Mouse (Mus musculus): Measurements from ENCODE around the gene Dusp5. TPM values are rescaled to one million over a fixed set of nuclear protein-coding genes. Genes with fewer than 3 reads are reported as not detected.

Dusp5 gene
- polyA plus RNA-seq, 1 experiment from 2014 or later, result 14.1 TPM

GRCm38 (mm10) chr19:53489187-53489586 is 39.7 kb upstream of the Dusp5 start:
- no peak overlapping the region for H3K4me3 ChIP-seq (ENCODE audit: low read depth, low read length)
- no peaks in the 10 kb centered on the region for H3K4me1 ChIP-seq (replicated peaks; ENCODE audit: control insufficient read depth, insufficient read depth)
- no peak overlapping the region for H3K27ac ChIP-seq (replicated peaks)
- ATAC-seq (ENCODE audit: low FRiP score, low TSS enrichment) (no peak), DNase-seq (ENCODE audit: low spot score) (no peak)
- H3K36me3 ChIP-seq (ENCODE audit: control insufficient read depth, insufficient read depth, low read length), result no peaks in the 10 kb centered on the region
- 80% methylated on average over 12 of the region's 12 CpGs for WGBS
- H3K4me2 ChIP-seq (replicated peaks; ENCODE audit: low read depth), result no peak overlapping the region
- TF ChIP-seq CTCF (IDR thresholded peaks at IDR 0.05; ENCODE audit: low read depth) (no peak), EP300 (optimal IDR thresholded peaks at IDR 0.05) (no peak)
- H3K27me3 ChIP-seq (ENCODE audit: control insufficient read depth, insufficient read depth, low read length), result no peaks in the 10 kb centered on the region
- no peaks in the 10 kb centered on the region for H3K9me3 ChIP-seq (ENCODE audit: control insufficient read depth, low read length)
- H3K9ac ChIP-seq (ENCODE audit: low read length), result no peak overlapping the region

DNA sequence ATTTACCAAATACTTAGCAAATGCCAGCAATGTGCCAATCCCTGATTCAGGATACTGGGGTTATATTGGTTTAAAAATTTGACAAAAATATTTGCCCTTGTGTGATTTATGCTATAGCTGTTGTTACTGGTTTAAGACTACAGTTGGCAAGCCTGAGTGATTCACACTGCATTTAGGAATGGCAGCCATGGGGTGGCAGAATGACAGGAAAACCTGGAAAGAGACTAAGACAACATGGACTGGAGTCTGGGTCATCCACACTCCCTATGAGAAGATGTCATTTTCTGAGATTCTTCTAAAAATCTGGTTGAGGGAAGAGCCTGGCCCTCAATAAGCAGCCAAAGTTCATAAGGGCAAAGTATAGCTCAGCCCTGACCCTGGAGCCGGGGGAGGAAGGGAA is 39.0 kb upstream of the Dusp5 start:
- TF ChIP-seq CTCF (IDR thresholded peaks at IDR 0.05; ENCODE audit: low read depth) (no peak), EP300 (optimal IDR thresholded peaks at IDR 0.05) (no peak)
- no peaks in the 10 kb centered on the region for H3K4me1 ChIP-seq (replicated peaks; ENCODE audit: control insufficient read depth, insufficient read depth)
- H3K4me3 ChIP-seq (ENCODE audit: low read depth, low read length), result no peak overlapping the region
- no peak for ATAC-seq (ENCODE audit: low FRiP score, low TSS enrichment)
- DNase-seq (ENCODE audit: low spot score), result no peak
- no peaks in the 10 kb centered on the region for H3K9me3 ChIP-seq (ENCODE audit: control insufficient read depth, low read length)
- H3K4me2 ChIP-seq (replicated peaks; ENCODE audit: low read depth), result no peak overlapping the region
- no peaks in the 10 kb centered on the region for H3K36me3 ChIP-seq (ENCODE audit: control insufficient read depth, insufficient read depth, low read length)
- WGBS, result 89% methylated on average over 1 of the region's 1 CpGs
- H3K27ac ChIP-seq (replicated peaks), result no peak overlapping the region
- no peak overlapping the region for H3K9ac ChIP-seq (ENCODE audit: low read length)
- no peaks in the 10 kb centered on the region for H3K27me3 ChIP-seq (ENCODE audit: control insufficient read depth, insufficient read depth, low read length)

GRCm38 (mm10) chr19:53490898-53491297 is 38.0 kb upstream of the Dusp5 start:
- Histone ChIP-seq H3K4me2 (replicated peaks; ENCODE audit: low read depth) (no peak overlapping the region), H3K4me3 (ENCODE audit: low read depth, low read length) (no peak overlapping the region), H3K27me3 (ENCODE audit: control insufficient read depth, insufficient read depth, low read length) (no peaks in the 10 kb centered on the region), H3K9ac (ENCODE audit: low read length) (no peak overlapping the region), H3K36me3 (ENCODE audit: control insufficient read depth, insufficient read depth, low read length) (no peaks in the 10 kb centered on the region), H3K27ac (replicated peaks) (no peak overlapping the region), H3K4me1 (replicated peaks; ENCODE audit: control insufficient read depth, insufficient read depth) (no peaks in the 10 kb centered on the region), H3K9me3 (ENCODE audit: control insufficient read depth, low read length) (no peaks in the 10 kb centered on the region)
- TF ChIP-seq EP300 (optimal IDR thresholded peaks at IDR 0.05) (no peak), CTCF (IDR thresholded peaks at IDR 0.05; ENCODE audit: low read depth) (no peak)
- 64% methylated on average over 8 of the region's 8 CpGs for WGBS
- DNase-seq (ENCODE audit: low spot score) (no peak), ATAC-seq (ENCODE audit: low FRiP score, low TSS enrichment) (peak; percentile 82)

DNA sequence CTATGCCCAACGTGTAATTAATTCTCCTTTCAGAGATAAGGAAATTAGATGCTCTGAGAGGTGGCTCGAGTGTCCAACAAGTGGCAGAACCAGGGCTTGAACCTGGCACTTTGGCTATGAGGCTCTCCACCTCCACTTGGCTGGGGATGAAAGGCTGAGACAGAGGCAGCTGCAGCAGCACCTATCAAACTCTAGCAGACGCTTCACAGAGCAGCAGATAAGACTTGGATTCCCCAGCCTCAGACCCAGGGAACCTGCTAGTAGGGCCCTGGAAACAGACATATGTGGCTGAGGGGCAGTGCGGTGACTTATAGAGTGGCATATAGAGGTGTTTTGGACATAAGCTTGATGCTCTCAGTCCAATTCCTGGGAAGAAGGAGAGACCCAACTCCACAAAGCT is 36.4 kb upstream of the Dusp5 start:
- H3K9me3 ChIP-seq (ENCODE audit: control insufficient read depth, low read length), result no peaks in the 10 kb centered on the region
- H3K36me3 ChIP-seq (ENCODE audit: control insufficient read depth, insufficient read depth, low read length), result no peaks in the 10 kb centered on the region
- H3K4me1 ChIP-seq (replicated peaks; ENCODE audit: control insufficient read depth, insufficient read depth), result no peaks in the 10 kb centered on the region
- no peaks in the 10 kb centered on the region for H3K27me3 ChIP-seq (ENCODE audit: control insufficient read depth, insufficient read depth, low read length)
- ATAC-seq (ENCODE audit: low FRiP score, low TSS enrichment) (no peak), DNase-seq (ENCODE audit: low spot score) (no peak)
- no peak overlapping the region for H3K27ac ChIP-seq (replicated peaks)
- 81% methylated on average over 4 of the region's 4 CpGs for WGBS
- H3K9ac ChIP-seq (ENCODE audit: low read length), result no peak overlapping the region
- H3K4me3 ChIP-seq (ENCODE audit: low read depth, low read length), result no peak overlapping the region
- no peak for TF ChIP-seq EP300 (optimal IDR thresholded peaks at IDR 0.05)
- no peak for TF ChIP-seq CTCF (IDR thresholded peaks at IDR 0.05; ENCODE audit: low read depth)
- no peak overlapping the region for H3K4me2 ChIP-seq (replicated peaks; ENCODE audit: low read depth)

DNA sequence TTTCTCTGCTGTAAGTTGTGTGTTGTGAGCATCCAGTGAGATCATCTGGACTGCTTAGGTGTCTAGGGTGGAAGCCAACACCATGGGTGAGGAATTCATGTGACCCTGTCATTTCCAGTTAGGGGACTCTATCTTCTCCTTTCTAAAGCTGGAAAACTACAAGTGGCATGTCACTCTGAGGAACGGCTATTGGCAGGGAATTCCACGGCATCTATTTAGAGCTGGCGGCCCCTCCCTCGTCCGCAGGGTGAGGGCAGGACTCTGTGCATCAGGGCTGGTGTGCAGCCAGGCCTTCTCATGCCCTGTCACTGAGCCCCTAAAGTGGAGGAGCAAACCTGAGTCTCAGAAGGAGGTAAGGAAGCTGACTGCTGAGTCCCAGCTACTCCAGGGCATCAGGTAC is 35.0 kb upstream of the Dusp5 start:
- Histone ChIP-seq H3K4me1 (replicated peaks; ENCODE audit: control insufficient read depth, insufficient read depth) (no peaks in the 10 kb centered on the region), H3K27ac (replicated peaks) (no peak overlapping the region), H3K4me2 (replicated peaks; ENCODE audit: low read depth) (no peak overlapping the region), H3K9ac (ENCODE audit: low read length) (no peak overlapping the region), H3K27me3 (ENCODE audit: control insufficient read depth, insufficient read depth, low read length) (no peaks in the 10 kb centered on the region), H3K36me3 (ENCODE audit: control insufficient read depth, insufficient read depth, low read length) (no peaks in the 10 kb centered on the region), H3K9me3 (ENCODE audit: control insufficient read depth, low read length) (no peaks in the 10 kb centered on the region), H3K4me3 (ENCODE audit: low read depth, low read length) (no peak overlapping the region)
- WGBS, result 53% methylated on average over 5 of the region's 5 CpGs
- no peak for TF ChIP-seq CTCF (IDR thresholded peaks at IDR 0.05; ENCODE audit: low read depth)
- no peak for TF ChIP-seq EP300 (optimal IDR thresholded peaks at IDR 0.05)
- ATAC-seq (ENCODE audit: low FRiP score, low TSS enrichment) (no peak), DNase-seq (ENCODE audit: low spot score) (no peak)

- H3K4me2 ChIP-seq (replicated peaks; ENCODE audit: low read depth), result no peak overlapping the region
- no peak overlapping the region for H3K4me3 ChIP-seq (ENCODE audit: low read depth, low read length)
- H3K4me1 ChIP-seq (replicated peaks; ENCODE audit: control insufficient read depth, insufficient read depth), result no peaks in the 10 kb centered on the region
- TF ChIP-seq EP300 (optimal IDR thresholded peaks at IDR 0.05) (no peak), CTCF (IDR thresholded peaks at IDR 0.05; ENCODE audit: low read depth) (no peak)
- no peak overlapping the region for H3K9ac ChIP-seq (ENCODE audit: low read length)
- no peak for DNase-seq (ENCODE audit: low spot score)
- WGBS, result 73% methylated on average over 3 of the region's 3 CpGs
- H3K27ac ChIP-seq (replicated peaks), result no peak overlapping the region
- no peaks in the 10 kb centered on the region for H3K27me3 ChIP-seq (ENCODE audit: control insufficient read depth, insufficient read depth, low read length)
- H3K36me3 ChIP-seq (ENCODE audit: control insufficient read depth, insufficient read depth, low read length), result no peaks in the 10 kb centered on the region
- H3K9me3 ChIP-seq (ENCODE audit: control insufficient read depth, low read length), result no peaks in the 10 kb centered on the region
- ATAC-seq (ENCODE audit: low FRiP score, low TSS enrichment), result no peak
Measured at GRCm38 (mm10) chr19:53497910-53498309, 31.0 kb upstream of the Dusp5 start.
